Mouse (Mus musculus): ENCODE results near the gene Ssbp4.
"Not testable (repeated sequence)": the region's sequence is repeated elsewhere in the genome, so short reads cannot be mapped to it uniquely, and the experiment has no call there.

Ssbp4 gene

DNA sequence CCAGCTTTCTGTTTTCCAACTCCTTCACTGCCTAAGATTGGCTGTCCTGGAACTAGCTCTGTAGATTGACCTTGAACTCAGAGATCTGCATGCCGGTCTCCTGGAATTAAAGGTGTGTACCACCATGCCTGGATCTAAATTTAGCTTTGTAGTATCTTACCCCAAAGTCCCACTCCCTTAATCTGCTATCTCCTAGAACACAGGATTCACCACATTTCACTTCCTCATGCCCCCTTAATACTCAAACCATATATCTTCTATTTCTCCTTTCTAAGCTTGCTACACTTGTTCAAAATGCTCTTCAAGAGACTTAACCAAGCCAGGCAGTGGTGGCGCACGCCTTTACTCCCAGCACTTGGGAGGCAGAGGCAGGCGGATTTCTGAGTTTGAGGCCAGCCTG, 20.7 kb downstream of the Ssbp4 start:
- not testable (repeated sequence) for DNase-seq (ENCODE audit: low spot score)

DNA sequence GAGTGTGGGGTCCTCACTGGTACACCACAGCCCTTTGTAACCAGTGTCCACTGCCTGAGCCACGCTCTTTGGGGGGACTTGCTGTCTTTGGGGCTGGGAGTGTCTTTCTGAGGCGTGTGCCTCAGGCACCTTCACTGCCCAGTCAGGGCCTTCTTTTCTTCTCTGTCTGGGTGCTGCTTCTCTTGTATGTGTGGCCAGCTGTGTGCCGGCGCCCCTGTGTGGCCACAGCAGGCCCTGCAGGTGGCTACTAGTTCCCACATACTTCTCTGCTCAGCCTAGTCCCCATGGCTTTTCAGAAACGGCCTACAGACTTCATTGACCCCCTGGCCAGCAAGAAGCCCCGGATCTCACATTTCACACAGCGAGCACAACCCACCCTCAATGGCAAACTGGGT, 23.4 kb downstream of the Ssbp4 start:
- peak; percentile 42 for DNase-seq (ENCODE audit: low spot score)

DNA sequence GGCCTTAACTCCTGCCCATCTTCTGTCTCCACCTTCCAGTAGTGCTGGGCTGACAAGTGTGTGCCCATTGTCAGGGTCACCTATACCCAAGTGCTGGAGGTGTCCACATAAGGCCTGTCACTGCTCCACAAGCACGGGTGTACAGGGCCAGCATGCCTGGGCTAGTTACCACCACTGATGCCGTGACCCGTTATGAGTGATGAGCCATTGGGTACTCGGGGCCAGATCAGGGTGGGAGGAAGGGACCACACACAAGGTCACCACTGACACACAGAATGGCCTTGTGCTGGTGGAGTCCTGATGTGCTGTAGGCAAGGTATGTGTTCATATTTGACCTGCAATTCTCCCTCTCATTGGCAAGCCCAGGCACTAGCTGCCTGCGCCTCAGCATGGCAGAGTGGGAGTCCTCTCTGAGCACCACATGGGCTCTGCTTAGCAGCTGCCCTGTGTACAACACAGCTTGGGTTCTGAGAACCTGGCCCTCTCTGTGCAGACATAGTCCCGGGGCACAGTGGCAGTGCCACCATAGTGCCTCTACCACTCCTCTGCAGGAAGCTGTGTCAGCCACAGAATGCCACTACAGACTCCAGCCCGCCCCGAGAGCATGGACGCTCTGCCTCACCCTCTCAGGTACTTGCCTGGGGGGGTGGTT, 23.9 kb downstream of the Ssbp4 start:
- DNase-seq (ENCODE audit: low spot score), result no peak

DNA sequence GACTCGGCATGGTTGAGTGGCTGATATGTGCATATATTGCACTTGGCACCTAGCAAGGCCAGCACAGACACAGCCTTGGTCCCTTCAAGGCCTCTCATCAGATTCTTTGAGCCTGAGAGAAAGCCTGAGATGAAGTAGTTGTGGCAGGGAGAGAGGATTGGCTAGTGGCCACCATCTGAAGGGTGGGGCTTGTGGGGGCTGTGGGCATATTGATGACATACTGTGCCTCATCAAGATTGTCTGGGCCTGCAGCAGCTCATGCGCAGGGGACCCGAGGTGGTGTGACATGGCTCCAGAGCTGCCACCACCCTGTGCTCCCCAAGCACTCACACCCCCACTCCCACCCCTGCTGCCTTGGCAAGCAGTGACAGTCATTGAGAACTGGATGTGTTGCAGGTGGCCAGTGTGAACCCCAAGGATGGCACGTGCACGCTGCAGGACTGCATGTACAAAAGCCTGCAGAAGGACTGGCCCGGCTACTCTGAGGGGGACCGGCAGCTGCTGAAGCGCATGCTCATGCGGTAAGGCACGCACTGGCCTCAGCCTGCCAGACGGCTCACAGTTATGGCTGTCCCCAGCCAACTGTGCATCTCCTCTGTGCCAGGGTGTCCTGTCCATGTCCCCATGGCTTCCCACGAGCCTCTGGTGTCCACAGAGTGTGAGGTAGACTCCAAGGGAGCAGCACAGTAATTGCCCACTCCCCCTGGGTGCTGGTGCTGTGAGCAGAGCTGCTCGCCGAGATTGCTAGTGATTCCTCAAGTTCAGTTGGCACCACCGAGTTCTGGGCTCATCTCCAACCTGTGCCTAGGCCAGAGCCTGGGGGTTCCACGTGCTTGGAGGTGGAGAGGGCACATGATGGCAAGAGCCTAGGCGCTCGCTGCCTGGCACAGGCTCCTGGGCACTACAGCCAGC, 24.9 kb downstream of the Ssbp4 start:
- DNase-seq (ENCODE audit: low spot score), result no peak

DNA sequence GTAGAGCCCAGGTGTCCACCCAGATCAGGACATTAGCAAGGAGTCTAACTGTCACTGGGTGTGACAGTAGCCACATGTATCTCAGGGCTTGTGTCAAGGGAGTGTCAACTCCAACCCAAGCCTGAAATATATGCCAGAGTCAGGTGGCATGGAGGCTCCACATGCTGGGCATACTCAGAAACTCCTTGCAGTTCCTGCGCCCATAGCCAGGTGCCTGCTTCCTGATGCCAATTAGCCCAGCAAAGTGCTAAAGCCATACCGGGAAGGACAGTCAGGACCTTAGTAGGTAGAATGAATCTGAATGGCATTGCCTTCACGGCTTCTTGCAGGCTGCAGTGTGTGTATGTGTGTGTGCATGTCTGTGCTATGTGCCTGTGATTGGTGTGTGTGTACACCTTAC, 31.5 kb downstream of the Ssbp4 start:
- DNase-seq (ENCODE audit: low spot score), result no peak

DNA sequence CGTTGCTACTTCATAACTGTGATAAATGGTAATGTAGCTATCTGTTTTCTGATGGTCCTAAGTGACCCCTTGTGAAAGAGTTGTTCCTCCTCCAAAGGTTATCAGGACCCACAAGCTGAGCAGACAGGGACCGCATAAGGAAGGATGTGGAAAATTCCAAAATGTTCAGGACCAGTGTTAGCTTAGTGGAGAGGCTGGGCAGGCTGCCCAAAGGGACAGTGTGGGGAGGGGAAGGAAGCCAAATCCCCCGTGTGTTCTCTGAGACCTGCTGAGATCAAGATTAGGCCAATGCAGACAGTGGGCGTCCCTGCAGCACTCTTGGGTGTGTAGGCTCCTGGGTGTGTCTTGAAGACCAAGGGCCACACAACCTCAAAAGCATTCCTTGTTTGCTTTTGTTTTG, 33.8 kb downstream of the Ssbp4 start:
- no peak for DNase-seq (ENCODE audit: low spot score)

DNA sequence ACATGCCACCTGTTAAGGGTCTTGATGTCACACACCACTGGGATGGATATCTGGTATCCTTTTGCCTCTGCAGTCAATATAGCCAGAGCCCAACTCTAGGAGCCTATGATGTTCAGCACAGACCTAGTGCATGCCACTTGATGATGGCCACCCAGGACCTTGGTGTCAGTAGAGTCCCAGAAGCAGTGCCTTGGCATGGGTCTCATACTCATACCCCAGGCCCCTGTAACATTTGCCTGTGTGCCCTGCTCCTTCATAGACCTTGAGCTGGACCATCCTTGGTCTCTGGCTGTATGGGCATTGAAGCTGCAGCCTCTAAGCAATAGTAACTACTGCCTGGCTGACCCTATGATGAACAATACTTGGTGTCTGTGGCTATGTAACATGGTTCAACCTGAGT, 34.4 kb downstream of the Ssbp4 start:
- DNase-seq (ENCODE audit: low spot score), result no peak

DNA sequence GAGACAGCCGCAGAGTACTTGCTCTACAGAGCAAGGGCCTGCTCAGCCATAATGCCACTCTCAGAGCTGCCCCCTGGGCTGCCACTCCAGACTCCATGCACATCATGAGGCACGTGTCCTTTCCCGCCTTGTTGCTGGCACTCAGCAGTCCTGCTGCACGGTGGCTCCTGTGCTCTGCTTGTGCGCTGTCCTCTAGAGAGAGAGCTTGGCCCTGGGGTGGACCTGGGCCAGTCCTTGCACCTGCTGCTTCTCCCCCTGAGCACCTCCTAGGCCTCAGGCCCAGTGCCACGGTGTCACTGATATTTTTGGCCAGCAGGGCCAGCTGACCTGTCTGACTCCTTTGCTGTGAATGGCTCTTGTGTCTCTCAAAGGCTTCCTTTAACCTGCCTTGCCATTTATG, 37.7 kb downstream of the Ssbp4 start:
- DNase-seq (ENCODE audit: low spot score), result no peak

DNA sequence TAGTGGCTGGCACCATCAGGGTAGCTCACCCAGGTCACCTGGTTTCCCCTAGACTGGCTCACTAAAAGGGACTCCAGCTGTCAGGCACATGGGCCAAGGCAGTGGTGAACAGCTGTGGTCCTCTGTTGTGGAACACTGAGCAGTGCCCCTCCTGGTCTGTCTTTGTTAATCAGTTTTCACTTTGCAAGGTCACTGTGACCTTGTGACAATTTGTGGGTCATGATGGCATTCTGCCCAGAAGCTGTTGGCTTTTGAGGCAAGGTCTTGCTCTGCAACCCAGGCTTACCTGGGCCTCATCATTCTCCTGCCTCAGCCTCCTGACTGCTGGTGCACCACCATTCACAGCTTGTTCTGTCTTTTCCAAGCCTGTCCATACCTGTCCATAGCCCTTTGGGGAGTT, 38.3 kb downstream of the Ssbp4 start:
- no peak for DNase-seq (ENCODE audit: low spot score)

DNA sequence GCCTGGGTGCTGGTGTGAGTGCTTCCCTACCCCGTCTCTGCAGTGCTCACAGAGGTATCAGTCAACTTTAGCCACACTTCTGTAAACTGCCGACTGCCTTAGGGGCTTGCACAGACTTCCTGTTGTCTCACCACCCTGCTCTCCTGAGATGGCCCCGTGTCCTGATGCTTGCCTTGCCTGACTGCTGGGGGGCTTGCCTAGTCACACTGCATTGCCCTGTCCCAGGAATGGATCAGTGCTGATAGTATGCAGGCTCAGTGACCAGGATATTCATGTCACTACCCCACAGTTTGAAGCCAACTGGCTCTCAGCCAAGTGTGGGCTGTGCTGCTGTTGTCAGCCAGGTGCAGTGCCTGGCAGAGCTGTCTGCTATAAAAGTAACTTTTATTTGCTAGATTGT, 43.1 kb downstream of the Ssbp4 start:
- DNase-seq (ENCODE audit: low spot score), result no peak

DNA sequence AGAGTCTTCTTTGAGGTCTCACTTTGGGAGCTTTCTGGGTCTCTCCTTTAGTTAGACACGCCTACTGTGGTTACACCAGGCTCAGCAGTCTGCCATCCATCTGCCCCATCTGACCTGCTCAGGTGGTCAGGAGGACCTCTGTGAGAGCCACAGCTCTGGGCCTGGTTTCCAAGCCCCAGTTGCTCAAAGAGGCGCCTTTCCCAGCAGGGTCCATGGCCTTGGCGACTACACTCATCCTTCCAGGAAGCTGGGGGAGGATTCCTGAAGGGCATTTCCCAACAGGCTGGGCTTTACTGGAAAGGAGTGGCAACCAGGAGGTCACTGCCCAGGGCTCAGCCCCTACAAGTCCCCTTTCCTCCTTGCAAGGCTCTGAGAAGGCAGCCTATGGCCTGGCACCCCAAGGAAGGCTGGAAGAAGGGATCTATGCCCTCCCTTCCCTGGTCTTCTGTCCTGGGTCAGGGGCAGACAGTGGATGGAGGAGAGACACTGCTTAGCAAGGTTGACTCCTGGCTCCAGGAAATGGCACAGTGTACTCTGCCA, 43.9 kb downstream of the Ssbp4 start:
- DNase-seq (ENCODE audit: low spot score), result no peak

DNA sequence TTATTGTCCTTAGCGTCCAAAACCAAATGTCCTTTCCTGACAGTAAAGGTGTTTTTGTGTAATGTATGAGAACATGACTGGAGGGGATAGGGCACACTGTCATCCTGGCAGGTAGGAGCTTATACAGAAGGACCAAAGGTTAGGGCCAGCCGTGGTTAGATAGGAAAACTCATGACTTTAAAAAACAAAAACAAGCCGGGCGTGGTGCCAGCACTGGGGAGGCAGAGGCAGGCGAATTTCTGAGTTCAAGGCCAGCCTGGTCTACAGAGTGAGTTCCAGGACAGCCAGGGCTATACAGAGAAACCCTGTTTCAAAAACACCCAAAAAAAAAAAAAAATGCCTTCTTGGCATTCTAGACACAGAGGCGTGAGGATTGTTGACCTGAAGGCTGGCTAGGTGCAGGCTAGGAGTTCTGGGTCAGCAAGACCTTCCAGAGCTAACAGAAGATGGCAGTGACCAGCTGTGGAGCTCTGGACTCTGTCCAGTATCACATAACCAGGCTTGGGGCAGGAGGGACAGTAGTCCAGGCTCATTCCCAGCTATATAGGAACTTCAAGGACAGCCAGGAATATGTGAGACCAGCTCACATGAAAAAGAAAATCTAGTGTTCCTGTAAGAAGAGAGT, 44.8 kb downstream of the Ssbp4 start:
- no peak for DNase-seq (ENCODE audit: low spot score)

DNA sequence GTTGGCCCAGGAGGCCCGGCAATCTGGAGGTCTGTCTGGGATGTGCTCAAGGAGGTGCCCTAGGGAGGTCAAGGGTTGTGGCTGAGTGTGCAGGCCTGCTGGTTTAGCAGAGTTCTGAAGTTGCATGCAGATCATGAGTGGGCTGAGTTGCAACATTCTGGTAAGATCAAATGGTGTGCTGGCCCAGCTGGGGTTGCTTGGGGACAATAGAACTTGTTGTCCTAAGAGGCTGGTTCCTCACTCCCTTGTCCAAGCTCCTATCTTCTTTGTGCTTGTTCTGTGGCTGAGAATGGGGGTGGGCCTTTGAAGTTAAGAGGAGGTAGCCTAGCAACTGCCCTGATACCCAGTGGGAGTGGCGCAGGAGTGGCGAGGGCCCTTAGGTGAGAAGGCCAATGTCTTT, 45.9 kb downstream of the Ssbp4 start:
- DNase-seq (ENCODE audit: low spot score), result no peak

DNA sequence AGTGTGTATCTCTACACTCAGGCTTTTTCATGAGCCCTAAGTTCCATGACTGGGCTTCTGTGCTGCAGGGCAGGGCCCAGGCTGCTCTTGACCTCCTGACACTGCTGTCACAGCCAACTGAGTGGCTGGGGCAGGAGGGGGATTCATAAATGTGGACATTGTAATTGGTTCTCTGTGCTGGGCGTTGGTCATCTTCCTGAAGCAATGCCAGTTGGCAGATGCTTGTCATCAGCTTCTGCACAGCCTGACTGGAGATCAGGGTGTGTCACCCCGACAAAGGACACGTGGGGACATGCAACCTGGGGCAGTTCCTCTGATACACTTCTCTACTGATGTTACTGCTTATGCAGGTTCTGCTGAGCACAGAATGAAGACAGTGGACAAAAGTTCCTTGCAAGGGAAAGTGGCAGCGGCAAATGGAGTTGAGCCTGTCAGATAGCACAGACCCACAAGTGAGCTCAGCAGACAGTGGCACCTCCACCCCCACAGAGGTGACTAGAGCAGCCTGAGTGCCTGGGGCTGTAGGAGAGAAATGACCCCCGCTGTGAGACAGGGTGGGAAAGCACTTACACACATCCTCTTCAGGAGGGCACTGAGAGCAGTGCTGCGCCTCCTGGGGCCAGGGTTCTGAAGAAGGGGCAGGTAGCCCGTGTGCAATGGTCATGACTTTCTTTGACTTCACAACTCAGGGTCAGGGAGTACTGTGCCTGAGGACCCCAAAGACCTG, 46.7 kb downstream of the Ssbp4 start:
- no peak for DNase-seq (ENCODE audit: low spot score)

DNA sequence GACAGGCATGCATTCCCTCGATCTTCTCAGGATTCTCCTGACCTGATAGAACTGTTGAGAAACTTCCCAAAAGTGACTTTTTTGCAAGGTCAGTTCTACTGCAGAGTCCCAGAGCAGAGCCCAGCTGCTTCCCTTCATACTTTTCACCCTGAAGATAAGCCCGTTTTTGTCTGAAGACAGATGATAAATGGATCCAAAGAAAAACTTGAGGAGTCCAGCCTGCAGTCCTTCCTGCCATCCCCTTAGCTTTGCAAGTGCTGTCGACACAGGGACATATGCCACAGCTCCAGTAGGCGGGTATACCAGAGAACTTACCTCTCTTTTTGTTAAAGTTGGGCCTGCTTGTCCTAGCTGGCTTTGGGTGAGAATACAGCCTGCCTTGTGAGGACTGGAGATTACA, 47.3 kb downstream of the Ssbp4 start:
- DNase-seq (ENCODE audit: low spot score), result no peak

DNA sequence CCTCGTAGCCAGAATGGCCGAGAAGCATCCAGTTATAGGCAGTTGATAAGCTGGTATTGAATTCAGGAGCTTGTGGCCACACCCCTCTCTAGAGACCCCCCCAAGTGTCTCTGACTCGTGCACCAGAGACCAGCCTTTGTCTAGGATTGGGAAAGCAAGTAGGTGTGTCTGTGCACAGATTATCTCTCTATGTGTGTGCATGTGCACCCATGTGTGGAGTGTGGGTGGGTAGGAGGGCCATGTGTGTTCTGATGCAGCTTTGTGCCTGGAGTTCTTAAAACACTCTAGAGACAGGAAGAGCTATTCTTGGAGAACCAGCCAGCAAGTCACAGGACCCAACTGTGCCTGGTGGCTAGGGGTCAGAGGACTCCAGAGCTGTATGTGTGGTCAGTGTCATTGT, 48.1 kb downstream of the Ssbp4 start:
- DNase-seq (ENCODE audit: low spot score), result no peak

DNA sequence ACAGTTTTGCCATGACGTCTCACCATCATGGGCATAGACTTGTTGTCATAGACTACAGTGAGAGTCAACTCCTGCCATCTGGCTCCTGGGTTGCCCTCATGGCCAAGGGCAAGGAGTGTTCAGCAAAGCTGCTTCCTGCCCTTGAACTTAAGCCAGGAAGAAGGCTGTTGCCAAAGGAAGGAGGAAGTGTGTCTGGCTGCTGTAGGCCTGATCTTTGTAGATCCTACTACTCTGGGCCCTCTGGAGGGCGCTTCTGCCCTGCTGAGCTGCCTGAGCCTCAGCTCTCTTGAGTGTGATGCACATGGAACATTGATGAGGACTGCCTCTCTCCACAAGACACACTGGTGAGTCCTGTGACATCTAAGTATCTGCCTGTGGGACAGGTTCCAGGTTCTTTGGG, 48.6 kb downstream of the Ssbp4 start:
- no peak for DNase-seq (ENCODE audit: low spot score)

DNA sequence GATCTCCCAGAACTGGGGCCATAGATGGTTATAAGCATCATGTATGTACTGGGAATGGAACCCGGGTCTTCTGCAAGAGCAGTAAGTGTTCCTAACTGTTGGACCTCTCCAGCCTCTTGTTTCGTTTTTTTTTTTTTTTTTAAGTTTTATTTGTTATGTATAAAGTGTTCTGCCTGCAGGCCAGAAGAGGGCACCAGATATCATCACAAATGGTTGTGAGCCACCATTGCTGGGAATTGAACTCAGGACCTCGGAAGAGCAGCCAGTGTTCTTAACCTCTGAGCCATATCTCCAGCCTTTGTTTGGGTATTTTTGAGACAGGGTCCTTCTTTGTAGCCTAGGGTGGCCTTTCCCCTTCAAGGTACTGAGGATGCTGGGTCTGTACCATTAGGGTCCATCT, 49.7 kb downstream of the Ssbp4 start:
- no peak for DNase-seq (ENCODE audit: low spot score)

DNA sequence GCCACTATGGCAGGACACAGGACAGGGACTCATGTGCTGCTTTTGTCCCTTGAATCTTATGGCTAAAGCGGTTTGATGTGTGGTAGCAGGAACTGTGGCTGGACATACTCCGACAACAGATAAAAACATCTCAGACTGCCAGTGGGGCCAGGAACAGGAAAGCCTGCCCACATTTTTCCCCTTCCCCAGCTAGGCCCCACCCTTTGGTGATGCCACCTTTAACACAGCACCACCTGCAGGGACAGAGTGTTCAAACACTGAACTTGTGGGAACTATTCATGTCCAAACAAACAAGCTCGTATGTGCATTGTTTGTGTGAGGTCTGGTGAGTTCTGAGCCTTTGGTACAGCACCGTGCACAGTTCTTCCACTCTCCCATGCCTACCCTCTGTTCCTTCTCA, 50.3 kb downstream of the Ssbp4 start:
- DNase-seq (ENCODE audit: low spot score), result no peak

DNA sequence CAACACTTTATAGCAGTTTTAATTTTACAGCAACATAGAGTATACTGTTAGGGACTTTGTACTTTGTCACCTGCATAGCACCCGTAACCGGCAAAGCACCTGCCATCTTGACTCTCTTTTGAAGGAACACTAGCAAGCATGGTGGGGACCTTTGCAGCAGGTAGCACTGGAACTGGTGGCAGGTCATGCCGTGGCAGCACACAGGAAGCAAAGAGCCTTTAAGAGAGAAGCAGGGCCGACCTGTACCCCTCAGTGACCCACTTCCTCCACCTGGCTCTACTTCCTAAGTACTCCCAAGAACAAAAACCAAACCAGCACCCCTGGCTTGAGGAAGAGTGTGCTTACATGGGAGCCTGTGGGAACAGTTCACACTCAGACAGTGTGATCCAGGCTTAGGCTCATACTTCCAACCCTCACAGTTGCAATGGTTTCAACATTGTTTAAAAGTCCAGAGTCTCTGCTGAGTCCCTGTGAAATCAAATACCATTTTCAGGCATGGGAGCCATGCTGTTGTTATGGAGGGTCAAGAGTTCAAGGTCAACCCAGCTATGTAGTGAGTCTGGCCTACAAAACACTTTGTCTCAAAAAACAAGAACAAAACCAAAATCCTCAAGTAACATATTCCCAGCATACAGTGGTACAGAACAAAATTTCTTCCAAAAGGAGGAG, 53.5 kb downstream of the Ssbp4 start:
- no peak for DNase-seq (ENCODE audit: low spot score)

DNA sequence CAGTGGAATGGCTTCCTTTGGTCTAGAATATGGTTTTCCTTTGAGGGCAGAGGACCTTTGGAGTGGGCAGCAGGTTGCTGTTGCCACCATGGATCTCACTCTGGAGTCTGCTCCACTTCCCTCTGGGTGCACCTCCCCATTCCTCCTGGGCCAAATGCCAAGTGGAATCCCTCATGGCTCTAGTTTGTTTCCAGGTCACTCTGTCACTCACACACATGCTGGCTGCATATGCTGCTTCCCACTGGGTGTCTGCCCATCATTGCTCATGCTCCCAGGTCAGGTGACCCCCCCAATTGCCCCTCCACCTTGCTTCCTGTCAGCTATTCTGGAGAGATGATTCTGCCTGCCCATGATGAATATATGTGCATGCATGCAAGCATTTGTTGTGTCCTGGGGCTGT, 54.9 kb downstream of the Ssbp4 start:
- DNase-seq (ENCODE audit: low spot score), result no peak

DNA sequence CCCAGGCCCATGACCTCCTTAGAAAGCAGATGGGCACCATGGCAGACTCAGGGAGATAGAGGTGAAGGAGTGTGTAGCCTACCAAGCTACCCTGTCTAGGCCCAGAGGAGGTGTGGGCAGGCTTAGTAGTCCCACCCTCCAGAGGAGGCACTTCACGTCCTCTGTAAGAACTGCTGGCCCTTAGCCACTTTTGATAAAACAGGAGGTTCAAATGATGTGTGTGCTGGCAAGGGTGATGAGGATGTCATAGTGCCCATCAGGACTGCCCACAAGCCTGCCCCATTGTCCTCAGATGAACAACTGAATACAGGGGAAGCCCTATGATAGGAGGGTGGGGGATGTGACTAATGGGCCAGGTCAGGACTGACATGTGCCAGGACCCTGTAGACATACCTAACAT, 55.8 kb downstream of the Ssbp4 start:
- DNase-seq (ENCODE audit: low spot score), result no peak

All from urinary bladder, postnatal 25 days (tissue).